Mouse (Mus musculus) heart, embryonic 16.5 days (tissue): ENCODE results near the gene Rasgrp2. TPM values are rescaled to one million over a fixed set of nuclear protein-coding genes. Genes with fewer than 3 reads are reported as not detected.

ENCODE experiments used
- ATAC-seq: fragments of 200-750 bp; cut with Nextera tagmentation; replicated peaks from 2 replicates; pipeline ENCODE4 v1.8.0; 2017; ENCODE audit warnings: moderate number of reproducible peaks; ENCODE audit not compliant: insufficient read depth, low FRiP score; ENCODE audit errors: extremely low read depth
- H3K27ac ChIP-seq: fragments of 300-500 bp; sonication (generic); 2 replicates; pipeline ENCODE4 v1.5.1; 2014; ENCODE audit warnings: mild to moderate bottlenecking, low read length, control low read depth, moderate library complexity
- H3K27me3 ChIP-seq: fragments of 300-500 bp; sonication (generic); 2 replicates; pipeline ENCODE4 v1.6.1; 2014; ENCODE audit warnings: low read length, mixed read lengths; ENCODE audit not compliant: control insufficient read depth, insufficient read depth
- H3K36me3 ChIP-seq: fragments of 300-500 bp; sonication (generic); 2 replicates; pipeline ENCODE4 v1.6.1; 2014; ENCODE audit not compliant: control insufficient read depth, insufficient read depth
- H3K4me1 ChIP-seq: fragments of 300-500 bp; sonication (generic); 2 replicates; pipeline ENCODE4 v1.6.1; 2014; ENCODE audit warnings: low read length, mixed read lengths; ENCODE audit not compliant: control insufficient read depth, insufficient read depth
- H3K4me2 ChIP-seq: fragments of 300-500 bp; sonication (generic); 2 replicates; pipeline ENCODE4 v1.6.1; 2014; ENCODE audit warnings: low read depth, mild to moderate bottlenecking, control low read depth, low read length
- H3K4me3 ChIP-seq: fragments of 300-500 bp; sonication (generic); 2 replicates; pipeline ENCODE4 v1.5.1; 2014; ENCODE audit warnings: mild to moderate bottlenecking, control low read depth, low read length
- H3K9ac ChIP-seq: fragments of 300-500 bp; sonication (generic); 2 replicates; pipeline ENCODE4 v1.6.1; 2014; ENCODE audit warnings: low read length, control low read depth
- H3K9me3 ChIP-seq: fragments of 300-500 bp; sonication (generic); replicated peaks from 2 replicates; pipeline ENCODE4 v1.6.1; 2016; ENCODE audit warnings: low read length; ENCODE audit not compliant: control insufficient read depth
- WGBS: fragments of 180-500 bp; shearing (Covaris S2); extraction: QIAGEN DNeasy Blood & Tissue Kit; methylation state at CpG from one replicate; pipeline ENCODE4 v1.1.7; 2014; 5-methylcytosine and 5-hydroxymethylcytosine counted together
- polyA plus RNA-seq: library from polyadenylated mRNA; unstranded; fragments of >200 nt; fragmentation: Nextera tagmentation; extraction: Ambion mirVana; gene quantifications from 2 replicates; pipeline ENCODE4 v1.2.1, GENCODE M21; 2015

Gene Rasgrp2
- polyA plus RNA-seq, 1 experiment from 2014 or later = 69.8 TPM

- Histone ChIP-seq H3K27me3 (no peaks in the 10 kb centered on the region), H3K4me1 (peaks cover 26% of the 10 kb centered on the region), H3K4me2 (peak overlapping the region; percentile 88), H3K4me3 (peak overlapping the region; percentile 99), H3K9me3 (no peaks in the 10 kb centered on the region), H3K27ac (peak overlapping the region; percentile 98), H3K9ac (peak overlapping the region; percentile 100), H3K36me3 (peaks cover 37% of the 10 kb centered on the region)
- WGBS = 1% methylated on average over 2 of the region's 2 CpGs
- ATAC-seq = no peak
Measured at GRCm38 (mm10) chr19:6364842-6365241, 34.3 kb upstream of the Rasgrp2 start.

GRCm38 (mm10) chr19:6370175-6370574, 29.0 kb upstream of the Rasgrp2 start:
- 95% methylated on average over 2 of the region's 2 CpGs for WGBS
- peaks cover 17% of the 10 kb centered on the region for H3K4me1 ChIP-seq
- ATAC-seq = no peak

GRCm38 (mm10) chr19:6372433-6372832, 26.7 kb upstream of the Rasgrp2 start:
- Histone ChIP-seq H3K27ac (no peak overlapping the region), H3K9me3 (no peaks in the 10 kb centered on the region), H3K4me3 (no peak overlapping the region), H3K36me3 (peaks cover 84% of the 10 kb centered on the region), H3K27me3 (no peaks in the 10 kb centered on the region), H3K4me1 (peaks cover 14% of the 10 kb centered on the region), H3K4me2 (no peak overlapping the region), H3K9ac (no peak overlapping the region)
- WGBS = 85% methylated on average over 3 of the region's 3 CpGs
- no peak for ATAC-seq

More at GRCm38 (mm10) chr19:6370175-6370574, 29.0 kb upstream of the Rasgrp2 start:
- Histone ChIP-seq H3K9ac (no peak overlapping the region), H3K27me3 (no peaks in the 10 kb centered on the region), H3K36me3 (peaks cover 80% of the 10 kb centered on the region), H3K9me3 (no peaks in the 10 kb centered on the region), H3K4me3 (no peak overlapping the region), H3K4me2 (no peak overlapping the region), H3K27ac (no peak overlapping the region)

- ATAC-seq = peak; percentile 64
- WGBS = 51% methylated on average over 12 of the region's 12 CpGs
- peaks cover 16% of the 10 kb centered on the region for H3K4me1 ChIP-seq
- no peak overlapping the region for H3K4me3 ChIP-seq
- H3K4me2 ChIP-seq = no peak overlapping the region
- no peak overlapping the region for H3K9ac ChIP-seq
- H3K27me3 ChIP-seq = no peaks in the 10 kb centered on the region
- H3K9me3 ChIP-seq = no peaks in the 10 kb centered on the region
- peaks cover 86% of the 10 kb centered on the region for H3K36me3 ChIP-seq
- H3K27ac ChIP-seq = peak overlapping the region; percentile 57
Measured at GRCm38 (mm10) chr19:6373539-6374400, 25.4 kb upstream of the Rasgrp2 start.

GRCm38 (mm10) chr19:6374571-6374970, 24.6 kb upstream of the Rasgrp2 start:
- Histone ChIP-seq H3K4me2 (no peak overlapping the region), H3K27ac (no peak overlapping the region), H3K4me1 (peaks cover 16% of the 10 kb centered on the region), H3K36me3 (peaks cover 80% of the 10 kb centered on the region), H3K4me3 (no peak overlapping the region), H3K27me3 (no peaks in the 10 kb centered on the region), H3K9ac (no peak overlapping the region), H3K9me3 (no peaks in the 10 kb centered on the region)
- 94% methylated on average over 10 of the region's 10 CpGs for WGBS
- ATAC-seq = no peak

GRCm38 (mm10) chr19:6375423-6376254, 23.5 kb upstream of the Rasgrp2 start:
- Histone ChIP-seq H3K36me3 (peaks cover 72% of the 10 kb centered on the region), H3K9me3 (no peaks in the 10 kb centered on the region), H3K27me3 (no peaks in the 10 kb centered on the region), H3K4me2 (no peak overlapping the region), H3K4me3 (no peak overlapping the region), H3K9ac (no peak overlapping the region), H3K27ac (no peak overlapping the region), H3K4me1 (peaks cover 16% of the 10 kb centered on the region)
- no peak for ATAC-seq
- 87% methylated on average over 38 of the region's 42 CpGs for WGBS

GRCm38 (mm10) chr19:6376255-6376564, 22.9 kb upstream of the Rasgrp2 start:
- no peak overlapping the region for H3K9ac ChIP-seq
- no peaks in the 10 kb centered on the region for H3K27me3 ChIP-seq
- H3K4me1 ChIP-seq = peaks cover 16% of the 10 kb centered on the region
- ATAC-seq = no peak
- 73% methylated on average over 14 of the region's 14 CpGs for WGBS
- no peaks in the 10 kb centered on the region for H3K9me3 ChIP-seq
- peaks cover 66% of the 10 kb centered on the region for H3K36me3 ChIP-seq
- no peak overlapping the region for H3K4me2 ChIP-seq
- H3K27ac ChIP-seq = no peak overlapping the region
- no peak overlapping the region for H3K4me3 ChIP-seq

GRCm38 (mm10) chr19:6376643-6377042, 22.5 kb upstream of the Rasgrp2 start:
- peak overlapping the region; percentile 84 for H3K27ac ChIP-seq
- no peak overlapping the region for H3K4me3 ChIP-seq
- no peak for ATAC-seq
- no peaks in the 10 kb centered on the region for H3K27me3 ChIP-seq
- peaks cover 16% of the 10 kb centered on the region for H3K4me1 ChIP-seq
- H3K9ac ChIP-seq = no peak overlapping the region; the same call in 1 of the 2 replicates
- 76% methylated on average over 2 of the region's 2 CpGs for WGBS
- no peak overlapping the region for H3K4me2 ChIP-seq
- H3K36me3 ChIP-seq = peaks cover 61% of the 10 kb centered on the region
- no peaks in the 10 kb centered on the region for H3K9me3 ChIP-seq
